8 mouse cellular contexts compared by ENCODE assay signal in genomic region chr17:28800281-28800670, GRCm38 (mm10). TPM values are rescaled to one million over a fixed set of nuclear protein-coding genes. Genes with fewer than 3 reads are reported as not detected.
A peak's percentile ranks its signal among the peaks of the same experiment; 100 is the strongest.
DNase-seq lines count a peak whose midpoint lies in the region; ATAC-seq and TF ChIP-seq lines count a peak whose summit lies in the region.

No protein-coding gene starts in this region.

- no peak for DNase-seq in heart, embryonic 10.5 days (ENCODE audit: low spot score)
- no peak for DNase-seq in heart, adult 11 months
- no peak for DNase-seq in ES-E14 (ENCODE audit: low read depth, low spot score)
- no peak for DNase-seq in liver, embryonic 13.5 days
- DNase-seq in yolk sac, embryonic 10.5 days (ENCODE audit: low spot score): peak; percentile 87
- no peak for DNase-seq in right cerebral cortex, postnatal 25 days

- H3K9me3 ChIP-seq in heart, embryonic 10.5 days: no peaks in the 10 kb centered on the region
- no peaks in the 10 kb centered on the region for H3K9me3 ChIP-seq in ES-E14 (ENCODE audit: control insufficient read depth, insufficient read depth, low read depth, low read length)
- no peaks in the 10 kb centered on the region for H3K9me3 ChIP-seq in forebrain, embryonic 15.5 days
- H3K9me3 ChIP-seq in liver, embryonic 13.5 days (replicated peaks): 0 out of 2 replicates have a peak, but pooled peaks cover 4% of the 10 kb centered on the region

- H3K27me3 ChIP-seq in heart, embryonic 10.5 days (ENCODE audit: insufficient read depth, poor library complexity, severe bottlenecking): peaks cover 3% of the 10 kb centered on the region; the same call in 1 of the 2 replicates
- H3K27me3 ChIP-seq in forebrain, embryonic 15.5 days: no peaks in the 10 kb centered on the region
- 0 out of 2 replicates have a peak, but pooled peaks cover 3% of the 10 kb centered on the region for H3K27me3 ChIP-seq in liver, embryonic 13.5 days

- peak overlapping the region; percentile 100 for H3K27ac ChIP-seq in heart, embryonic 10.5 days
- peak overlapping the region; percentile 96 for H3K27ac ChIP-seq in ES-E14 (ENCODE audit: insufficient read depth, low read depth, low read length, poor library complexity, severe bottlenecking)
- peak overlapping the region; percentile 99 for H3K27ac ChIP-seq in forebrain, embryonic 15.5 days (replicated peaks)
- H3K27ac ChIP-seq in liver, embryonic 13.5 days: peak overlapping the region; percentile 97

- peak overlapping the region; percentile 93 for H3K4me2 ChIP-seq in forebrain, embryonic 15.5 days (replicated peaks)
- peak overlapping the region; percentile 95 for H3K4me2 ChIP-seq in liver, embryonic 13.5 days

- peak overlapping the region; percentile 99 for H3K9ac ChIP-seq in ES-E14 (ENCODE audit: insufficient read depth, low read depth, low read length, poor library complexity, severe bottlenecking)
- H3K9ac ChIP-seq in forebrain, embryonic 15.5 days (replicated peaks): peak overlapping the region; percentile 92
- H3K9ac ChIP-seq in liver, embryonic 13.5 days: peak overlapping the region; percentile 99

- peak overlapping the region; percentile 90 for H3K4me3 ChIP-seq in heart, embryonic 10.5 days
- H3K4me3 ChIP-seq in ES-E14 (ENCODE audit: insufficient read depth in 1 of 2, low read depth in 1 of 2, low read length in 2 of 2, poor library complexity in 1 of 2, severe bottlenecking in 1 of 2): peak overlapping the region; percentile 67 to 98
- peak overlapping the region; percentile 79 for H3K4me3 ChIP-seq in forebrain, embryonic 15.5 days
- H3K4me3 ChIP-seq in liver, embryonic 13.5 days (replicated peaks): peak overlapping the region; percentile 86

- under 1% methylated on average over 15 of the region's 15 CpGs for WGBS in heart, embryonic 10.5 days
- 0% methylated on average over 15 of the region's 15 CpGs for WGBS in forebrain, embryonic 15.5 days
- under 1% methylated on average over 15 of the region's 15 CpGs for WGBS in liver, embryonic 13.5 days (ENCODE audit: insufficient replicate concordance)

- peaks cover 30% of the 10 kb centered on the region for H3K4me1 ChIP-seq in heart, embryonic 10.5 days
- H3K4me1 ChIP-seq in ES-E14 (ENCODE audit: control insufficient read depth in 2 of 2, insufficient read depth in 2 of 2, low read length in 2 of 2, poor library complexity in 1 of 2): peaks cover 0 to 5% of the 10 kb centered on the region in 2 experiments; a peak in 3 of 4 replicates
- peaks cover 29% of the 10 kb centered on the region for H3K4me1 ChIP-seq in forebrain, embryonic 15.5 days
- peaks cover 51% of the 10 kb centered on the region for H3K4me1 ChIP-seq in liver, embryonic 13.5 days (replicated peaks)

- in situ Hi-C loops in ES-E14 (cut with MboI; ENCODE audit: low sequenced_read_pairs in 2 of 2, unreplicated experiment in 2 of 2): no loop called here

- no peak for ATAC-seq in forebrain, embryonic 15.5 days (replicated peaks)
- peak; percentile 32 for ATAC-seq in liver, embryonic 13.5 days (ENCODE audit: low read depth)
- ATAC-seq in megakaryocyte-erythroid progenitor cell, adult 5-6 weeks (replicated peaks; ENCODE audit: low FRiP score, low TSS enrichment, poor library complexity, severe bottlenecking): no peak

- 0 out of 2 replicates have a peak, but pooled peaks cover under 1% of the 10 kb centered on the region for H3K36me3 ChIP-seq in heart, embryonic 10.5 days
- no peaks in the 10 kb centered on the region; the same call in 1 of the 2 replicates for H3K36me3 ChIP-seq in ES-E14 (ENCODE audit: control insufficient read depth, insufficient read depth, low read length, poor library complexity, severe bottlenecking)
- H3K36me3 ChIP-seq in forebrain, embryonic 15.5 days: no peaks in the 10 kb centered on the region
- peaks cover 16% of the 10 kb centered on the region for H3K36me3 ChIP-seq in liver, embryonic 13.5 days

TF ChIP-seq in ES-E14, 5 proteins besides CTCF, POLR2A, EP300 and RAD21:
- no peak for TF ChIP-seq MAFK (IDR thresholded peaks at IDR 0.05; ENCODE audit: insufficient read depth, low read depth, low read length)
- no peak for TF ChIP-seq CHD2 (IDR thresholded peaks at IDR 0.05; ENCODE audit: low read depth, low read length)
- no peak for TF ChIP-seq ZNF384 (IDR thresholded peaks at IDR 0.05; ENCODE audit: low read depth, low read length)
- TF ChIP-seq HCFC1 (IDR thresholded peaks at IDR 0.05; ENCODE audit: borderline replicate concordance, insufficient read depth, low read length): no peak
- no peak for TF ChIP-seq ZC3H11A (IDR thresholded peaks at IDR 0.05; ENCODE audit: borderline replicate concordance, low read depth, low read length)
TF ChIP-seq in ES-E14: peak in this region for 0.

RNA-seq across cellular contexts. Expression of gene Brpf3, which starts 0.6 kb away (rescaled TPM):
- polyA plus RNA-seq in heart, embryonic 10.5 days (2016; fragmentation: Nextera tagmentation; extraction: Ambion mirVana): 14.1 and 14.5 TPM in 2 replicates
- total RNA-seq in ES-E14 (2012; rRNA removed): 20.5 and 24.5 TPM in 2 replicates
- 8.0 TPM in 2 replicates for polyA plus RNA-seq in forebrain, embryonic 15.5 days (2015; fragmentation: Nextera tagmentation; extraction: Ambion mirVana)
- polyA plus RNA-seq in liver, embryonic 13.5 days (2015; fragmentation: Nextera tagmentation; extraction: Ambion mirVana): 61.8 and 69.9 TPM in 2 replicates
- 61.1 and 68.0 TPM in 2 replicates for total RNA-seq in megakaryocyte-erythroid progenitor cell, adult 5-6 weeks (2014; fragmentation: Nextera tagmentation)
- 5.3 and 6.2 TPM in 2 replicates for total RNA-seq in megakaryocyte-erythroid progenitor cell, adult 5-6 weeks (2017)

RNA-seq across cellular contexts. Expression of gene Mapk13, which starts 31.2 kb away (rescaled TPM):
- 5.3 and 13.6 TPM in 2 replicates for polyA plus RNA-seq in heart, embryonic 10.5 days (2016; fragmentation: Nextera tagmentation; extraction: Ambion mirVana)
- 7.1 and 14.6 TPM in 2 replicates for total RNA-seq in ES-E14 (2012; rRNA removed)
- 0.33 and 0.85 TPM in 2 replicates for polyA plus RNA-seq in forebrain, embryonic 15.5 days (2015; fragmentation: Nextera tagmentation; extraction: Ambion mirVana)
- polyA plus RNA-seq in liver, embryonic 13.5 days (2015; fragmentation: Nextera tagmentation; extraction: Ambion mirVana): 1.7 and 2.2 TPM in 2 replicates
- not detected in 2 replicates for total RNA-seq in megakaryocyte-erythroid progenitor cell, adult 5-6 weeks (2014; fragmentation: Nextera tagmentation)
- 0.42 TPM in 1 of 2 replicates, not detected in the other for total RNA-seq in megakaryocyte-erythroid progenitor cell, adult 5-6 weeks (2017)

RNA-seq across cellular contexts. Expression of gene Pnpla1, which starts 57.9 kb away (rescaled TPM):
- not detected in 2 replicates for polyA plus RNA-seq in heart, embryonic 10.5 days (2016; fragmentation: Nextera tagmentation; extraction: Ambion mirVana)
- 0.05 and 0.27 TPM in 2 replicates for total RNA-seq in ES-E14 (2012; rRNA removed)
- polyA plus RNA-seq in forebrain, embryonic 15.5 days (2015; fragmentation: Nextera tagmentation; extraction: Ambion mirVana): not detected in 2 replicates
- polyA plus RNA-seq in liver, embryonic 13.5 days (2015; fragmentation: Nextera tagmentation; extraction: Ambion mirVana): not detected in 2 replicates
- not detected in 2 replicates for total RNA-seq in megakaryocyte-erythroid progenitor cell, adult 5-6 weeks (2014; fragmentation: Nextera tagmentation)
- total RNA-seq in megakaryocyte-erythroid progenitor cell, adult 5-6 weeks (2017): not detected in 2 replicates
